Mouse (Mus musculus) heart, postnatal 0 days (tissue): Measurements from ENCODE around the gene Kcne1.

Experiments
- CTCF ChIP-seq: IDR thresholded peaks from 2 replicates; pipeline ENCODE4 v1.5.1; 2016; ENCODE audit warnings: antibody characterized with exemption, control low read depth, low read depth
- EP300 ChIP-seq: IDR thresholded peaks from 2 replicates; pipeline ENCODE4 v1.6.1; 2016; ENCODE audit warnings: antibody characterized with exemption, low read depth

- no peak for TF ChIP-seq CTCF
- no peak for TF ChIP-seq EP300
Measured at GRCm38 (mm10) chr16:92330966-92331365, 28.3 kb downstream of the Kcne1 start.
